16 mouse cellular contexts compared by ENCODE assay signal in genomic region chr6:73560000-73560399, GRCm38 (mm10).
"Had no signal": no experiment of that assay in that cellular context is flagged by ENCODE, and none has a peak within 500 bp of the region (broad histone marks: within the 10 kb centered on the region; RNA-seq: fewer than 3 reads in every experiment).

No protein-coding gene starts in this region.

- H3K9me3 ChIP-seq: lung, embryonic 15.5 days; midbrain, embryonic 13.5 days; midbrain, embryonic 15.5 days; neural tube, embryonic 12.5 days; stomach, embryonic 15.5 days had no signal

- DNase-seq: lung, adult 2 months; lung, postnatal 14 days; lung, postnatal 36 days; right cerebral cortex, postnatal 14 days; thymus, adult 2 months; thymus, postnatal 25 days; thymus, postnatal 4 days had no signal

- H3K36me3 ChIP-seq: lung, embryonic 15.5 days; midbrain, embryonic 13.5 days; midbrain, embryonic 15.5 days; neural tube, embryonic 12.5 days; stomach, embryonic 15.5 days had no signal

- H3K4me3 ChIP-seq: lung, embryonic 15.5 days; midbrain, embryonic 13.5 days; midbrain, embryonic 15.5 days; neural tube, embryonic 12.5 days; stomach, embryonic 15.5 days had no signal

- H3K27me3 ChIP-seq: lung, embryonic 15.5 days; midbrain, embryonic 13.5 days; midbrain, embryonic 15.5 days; neural tube, embryonic 12.5 days; stomach, embryonic 15.5 days had no signal

- ATAC-seq: lung, postnatal 0 days; midbrain, embryonic 13.5 days; midbrain, embryonic 15.5 days had no signal

- H3K9ac ChIP-seq: lung, embryonic 15.5 days; midbrain, embryonic 13.5 days; midbrain, embryonic 15.5 days; neural tube, embryonic 12.5 days; stomach, embryonic 15.5 days had no signal

- H3K27ac ChIP-seq: lung, embryonic 15.5 days; macrophage; midbrain, embryonic 13.5 days; midbrain, embryonic 15.5 days; neural tube, embryonic 12.5 days; stomach, embryonic 15.5 days; stomach, postnatal 0 days had no signal

- H3K4me1 ChIP-seq: lung, embryonic 15.5 days; midbrain, embryonic 13.5 days; midbrain, embryonic 15.5 days; neural tube, embryonic 12.5 days; stomach, embryonic 15.5 days had no signal

- H3K4me2 ChIP-seq: lung, embryonic 15.5 days; midbrain, embryonic 11.5 days; midbrain, embryonic 13.5 days; midbrain, embryonic 15.5 days; neural tube, embryonic 12.5 days; stomach, embryonic 15.5 days had no signal
